Mouse (Mus musculus) heart, embryonic 10.5 days (tissue): Measurements from ENCODE around the gene Kazn. TPM values are rescaled to one million over a fixed set of nuclear protein-coding genes. Genes with fewer than 3 reads are reported as not detected.

Experiments used
- DNase-seq: peaks from one replicate; pipeline ENCODE4 v3.0.0-alpha.2; 2017; ENCODE audit warnings: low spot score
- H3K27ac ChIP-seq: fragments of 300-500 bp; sonication (generic); 2 replicates; pipeline ENCODE4 v1.5.1; 2016; ENCODE audit warnings: mild to moderate bottlenecking
- H3K27me3 ChIP-seq: fragments of 300-500 bp; sonication (generic); 2 replicates; pipeline ENCODE4 v1.6.1; 2016; ENCODE audit warnings: mild to moderate bottlenecking; ENCODE audit not compliant: poor library complexity, insufficient read depth, severe bottlenecking
- H3K36me3 ChIP-seq: fragments of 300-500 bp; sonication (generic); 2 replicates; pipeline ENCODE4 v1.6.1; 2016; ENCODE audit warnings: mild to moderate bottlenecking, moderate library complexity
- H3K4me1 ChIP-seq: fragments of 300-500 bp; sonication (generic); 2 replicates; pipeline ENCODE4 v1.6.1; 2016; ENCODE audit warnings: mild to moderate bottlenecking
- H3K4me3 ChIP-seq: fragments of 300-500 bp; sonication (generic); 2 replicates; pipeline ENCODE4 v1.5.1; 2016; ENCODE audit warnings: mild to moderate bottlenecking, moderate library complexity
- H3K9me3 ChIP-seq: fragments of 300-500 bp; sonication (generic); 2 replicates; pipeline ENCODE4 v1.6.1; 2016; ENCODE audit warnings: mild to moderate bottlenecking, moderate library complexity
- WGBS: fragments of 180-500 bp; shearing (Covaris S2); methylation state at CpG from one replicate; pipeline ENCODE4 v1.1.7; 2016; 5-methylcytosine and 5-hydroxymethylcytosine counted together
- polyA plus RNA-seq: library from polyadenylated mRNA; unstranded; fragments of >200 nt; fragmentation: Nextera tagmentation; extraction: Ambion mirVana; gene quantifications from 2 replicates; pipeline ENCODE4 v1.2.1, GENCODE M21; 2016

Kazn gene
- polyA plus RNA-seq, 1 experiment from 2014 or later: 12.2 TPM

GRCm38 (mm10) chr4:142057529-142058216 is 181.5 kb downstream of the Kazn start:
- Histone ChIP-seq H3K4me3 (0 out of 2 replicates have a peak overlapping the region, but pooled peaks have one; percentile 5), H3K27me3 (no peaks in the 10 kb centered on the region), H3K27ac (peak overlapping the region; percentile 78), H3K9me3 (no peaks in the 10 kb centered on the region), H3K4me1 (peaks cover 81% of the 10 kb centered on the region), H3K36me3 (no peaks in the 10 kb centered on the region)
- WGBS: 63% methylated on average over 22 of the region's 22 CpGs
- no peak for DNase-seq

- H3K27me3 ChIP-seq: no peaks in the 10 kb centered on the region
- peaks cover 71% of the 10 kb centered on the region for H3K4me1 ChIP-seq
- H3K36me3 ChIP-seq: no peaks in the 10 kb centered on the region
- 0 out of 2 replicates have a peak overlapping the region, but pooled peaks have one; percentile 2 for H3K27ac ChIP-seq
- 61% methylated on average over 8 of the region's 8 CpGs for WGBS
- DNase-seq: no peak
- H3K9me3 ChIP-seq: no peaks in the 10 kb centered on the region
- H3K4me3 ChIP-seq: no peak overlapping the region
Observed at GRCm38 (mm10) chr4:142055600-142055999, 183.6 kb downstream of the Kazn start.

GRCm38 (mm10) chr4:142054580-142054979 is 184.6 kb downstream of the Kazn start:
- Histone ChIP-seq H3K4me3 (no peak overlapping the region), H3K9me3 (no peaks in the 10 kb centered on the region), H3K27ac (peak overlapping the region; percentile 53; the same call in 1 of the 2 replicates), H3K27me3 (no peaks in the 10 kb centered on the region), H3K4me1 (peaks cover 63% of the 10 kb centered on the region), H3K36me3 (no peaks in the 10 kb centered on the region)
- WGBS: 85% methylated on average over 11 of the region's 11 CpGs
- no peak for DNase-seq

- Histone ChIP-seq H3K36me3 (no peaks in the 10 kb centered on the region), H3K27me3 (no peaks in the 10 kb centered on the region), H3K27ac (peak overlapping the region; percentile 83), H3K4me3 (no peak overlapping the region), H3K4me1 (peaks cover 62% of the 10 kb centered on the region), H3K9me3 (no peaks in the 10 kb centered on the region)
- 33% methylated on average over 9 of the region's 9 CpGs for WGBS
- no peak for DNase-seq
Observed at GRCm38 (mm10) chr4:142053661-142054448, 185.3 kb downstream of the Kazn start.

- Histone ChIP-seq H3K27ac (peak overlapping the region; percentile 83), H3K9me3 (no peaks in the 10 kb centered on the region), H3K27me3 (no peaks in the 10 kb centered on the region), H3K4me1 (peaks cover 63% of the 10 kb centered on the region), H3K4me3 (no peak overlapping the region), H3K36me3 (no peaks in the 10 kb centered on the region)
- DNase-seq: no peak
- 52% methylated on average over 4 of the region's 4 CpGs for WGBS
Observed at GRCm38 (mm10) chr4:142053261-142053660, 185.9 kb downstream of the Kazn start.

GRCm38 (mm10) chr4:142052391-142053132 is 186.6 kb downstream of the Kazn start:
- DNase-seq: no peak
- peaks cover 64% of the 10 kb centered on the region for H3K4me1 ChIP-seq
- H3K27me3 ChIP-seq: no peaks in the 10 kb centered on the region
- no peak overlapping the region for H3K4me3 ChIP-seq
- peak overlapping the region; percentile 83 for H3K27ac ChIP-seq
- 37% methylated on average over 22 of the region's 22 CpGs for WGBS
- no peaks in the 10 kb centered on the region for H3K9me3 ChIP-seq
- no peaks in the 10 kb centered on the region for H3K36me3 ChIP-seq

Other genes with a start within 250 kb of the Kazn start
- 3.4 and 5.2 TPM in 2 replicates for gene Fhad1, start 224.3 kb downstream of the Kazn start, polyA plus RNA-seq
- 21.0 and 25.9 TPM in 2 replicates for gene Tmem51, start 155.1 kb downstream of the Kazn start, polyA plus RNA-seq